18 mouse cellular contexts compared by ENCODE assay signal in the genomic region with DNA sequence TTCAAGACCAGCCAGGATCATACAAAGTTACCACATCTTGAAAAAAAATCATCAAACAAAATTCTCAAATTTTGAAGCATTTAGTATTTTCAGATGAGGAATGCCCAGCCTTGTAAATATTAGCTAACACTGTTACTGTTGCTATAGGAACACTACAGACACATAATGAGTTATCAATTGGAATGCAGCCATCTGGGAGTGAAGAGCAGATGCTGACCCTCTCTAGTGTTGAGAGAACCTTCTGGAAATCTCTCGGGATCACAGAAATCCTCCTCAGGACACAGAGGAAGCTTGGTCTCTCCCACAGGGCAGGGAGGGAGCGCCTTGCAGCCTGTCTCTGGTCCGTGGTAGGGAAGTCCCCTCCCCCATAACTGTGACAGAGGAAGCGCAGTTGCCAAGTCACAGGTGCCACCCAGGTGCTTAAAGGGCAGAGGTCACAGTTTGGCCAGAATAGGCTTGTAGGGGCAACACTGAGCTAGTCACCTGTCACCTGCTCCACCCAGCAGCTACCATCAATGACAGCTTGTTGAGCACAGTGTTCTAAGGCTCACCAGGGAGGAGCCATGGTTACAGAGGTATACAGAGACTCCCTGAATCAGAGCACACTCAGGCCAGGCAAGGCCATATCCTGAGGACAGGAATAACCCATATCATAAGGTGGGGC. TPM values are rescaled to one million over a fixed set of nuclear protein-coding genes. Genes with fewer than 3 reads are reported as not detected.
A peak's percentile ranks its signal among the peaks of the same experiment; 100 is the strongest.
DNase-seq lines count a peak whose midpoint lies in the region; ATAC-seq and TF ChIP-seq lines count a peak whose summit lies in the region.
"Had no signal": no experiment of that assay in that cellular context is flagged by ENCODE, and none has a peak within 500 bp of the region (broad histone marks: within the 10 kb centered on the region; RNA-seq: fewer than 3 reads in every experiment).

No protein-coding gene starts in this region.

- H3K36me3 ChIP-seq in heart, postnatal 0 days (replicated peaks; ENCODE audit: control insufficient read depth, insufficient read depth, low read length) = peaks cover 13% of the 10 kb centered on the region
- peaks cover 6% of the 10 kb centered on the region for H3K36me3 ChIP-seq in heart, embryonic 11.5 days (ENCODE audit: control insufficient read depth, insufficient read depth, low read length)
- H3K36me3 ChIP-seq in midbrain, embryonic 11.5 days (ENCODE audit: control insufficient read depth, insufficient read depth, low read length) = no peaks in the 10 kb centered on the region; the same call in 1 of the 2 replicates
- H3K36me3 ChIP-seq in midbrain, embryonic 16.5 days (ENCODE audit: control insufficient read depth, insufficient read depth, low read length) = 0 out of 2 replicates have a peak, but pooled peaks cover 2% of the 10 kb centered on the region

- H3K4me3 ChIP-seq in heart, postnatal 0 days (ENCODE audit: low read depth, low read length) = no peak overlapping the region
- no peak overlapping the region for H3K4me3 ChIP-seq in heart, embryonic 11.5 days (ENCODE audit: low read depth, low read length)
- no peak overlapping the region for H3K4me3 ChIP-seq in midbrain, embryonic 11.5 days (ENCODE audit: low read depth, low read length)
- no peak overlapping the region for H3K4me3 ChIP-seq in midbrain, embryonic 16.5 days (ENCODE audit: low read depth, low read length)
- H3K4me3 ChIP-seq: heart, embryonic 12.5 days; hindbrain, embryonic 15.5 days; liver, embryonic 15.5 days; neural tube, embryonic 13.5 days had no signal

- no peaks in the 10 kb centered on the region for H3K9me3 ChIP-seq in heart, postnatal 0 days (replicated peaks; ENCODE audit: control insufficient read depth, low read length)
- H3K9me3 ChIP-seq in heart, embryonic 11.5 days (replicated peaks; ENCODE audit: control insufficient read depth, low read length) = no peaks in the 10 kb centered on the region
- H3K9me3 ChIP-seq in midbrain, embryonic 11.5 days (ENCODE audit: control insufficient read depth, low read length) = no peaks in the 10 kb centered on the region
- H3K9me3 ChIP-seq in midbrain, embryonic 16.5 days (replicated peaks; ENCODE audit: control insufficient read depth, low read length, poor library complexity, severe bottlenecking) = no peaks in the 10 kb centered on the region
- H3K9me3 ChIP-seq: heart, embryonic 12.5 days; hindbrain, embryonic 15.5 days; liver, embryonic 15.5 days; neural tube, embryonic 13.5 days had no signal

- TF ChIP-seq EP300 in heart, postnatal 0 days (IDR thresholded peaks at IDR 0.05; ENCODE audit: low read depth) = no peak

- no peak overlapping the region for H3K27ac ChIP-seq in heart, postnatal 0 days (ENCODE audit: low read depth)
- no peak overlapping the region for H3K27ac ChIP-seq in heart, embryonic 11.5 days (ENCODE audit: low read depth, low read length)
- no peak overlapping the region for H3K27ac ChIP-seq in midbrain, embryonic 11.5 days (ENCODE audit: low read depth, low read length)
- H3K27ac ChIP-seq in midbrain, embryonic 16.5 days (ENCODE audit: low read length) = no peak overlapping the region
- H3K27ac ChIP-seq: hindbrain, embryonic 15.5 days; neural tube, embryonic 13.5 days had no signal

- no peak for DNase-seq in heart, postnatal 0 days (ENCODE audit: low spot score)
- peak; percentile 72 for DNase-seq in midbrain, embryonic 11.5 days (ENCODE audit: low spot score, missing footprints)
- DNase-seq in CD4-positive helper T cell, adult 2 months (ENCODE audit: low read depth, low spot score) = peak; percentile 59
- DNase-seq in right cerebral cortex, postnatal 10 days (ENCODE audit: low spot score in 2 of 2) = no peak
- DNase-seq in right cerebral cortex, adult 18-20 months = no peak
- DNase-seq: cerebellum, adult 11-12 months; heart, postnatal 36 days; kidney, adult 9 months; kidney, postnatal 4 days; left cerebral cortex, postnatal 4 days had no signal

- ATAC-seq in heart, postnatal 0 days (ENCODE audit: insufficient read depth, low read depth) = peak; percentile 30
- ATAC-seq in heart, embryonic 11.5 days (replicated peaks; ENCODE audit: insufficient number of reproducible peaks, low FRiP score, low TSS enrichment) = no peak; the same call in 1 of the 2 replicates
- no peak for ATAC-seq in midbrain, embryonic 11.5 days (ENCODE audit: low FRiP score)
- ATAC-seq in midbrain, embryonic 16.5 days = no peak
- ATAC-seq in megakaryocyte, adult 5-6 weeks (ENCODE audit: poor library complexity, severe bottlenecking) = peak; percentile 60
- ATAC-seq: forebrain, embryonic 16.5 days had no signal

- no peak overlapping the region for H3K9ac ChIP-seq in heart, postnatal 0 days (replicated peaks; ENCODE audit: low read depth, low read length)
- H3K9ac ChIP-seq in heart, embryonic 11.5 days (ENCODE audit: low read depth, low read length) = no peak overlapping the region
- H3K9ac ChIP-seq in midbrain, embryonic 11.5 days (ENCODE audit: low read length) = no peak overlapping the region
- no peak overlapping the region for H3K9ac ChIP-seq in midbrain, embryonic 16.5 days (ENCODE audit: low read depth, low read length)
- H3K9ac ChIP-seq: heart, embryonic 12.5 days; hindbrain, embryonic 15.5 days; liver, embryonic 15.5 days; neural tube, embryonic 13.5 days had no signal

- H3K27me3 ChIP-seq in heart, postnatal 0 days (ENCODE audit: control insufficient read depth, insufficient read depth, low read length) = no peaks in the 10 kb centered on the region
- no peaks in the 10 kb centered on the region for H3K27me3 ChIP-seq in heart, embryonic 11.5 days (ENCODE audit: control insufficient read depth, insufficient read depth, low read length)
- H3K27me3 ChIP-seq in midbrain, embryonic 11.5 days (ENCODE audit: control insufficient read depth, insufficient read depth, low read length) = no peaks in the 10 kb centered on the region
- H3K27me3 ChIP-seq in midbrain, embryonic 16.5 days (ENCODE audit: control insufficient read depth, insufficient read depth, low read depth, low read length) = no peaks in the 10 kb centered on the region
- H3K27me3 ChIP-seq: heart, embryonic 12.5 days; hindbrain, embryonic 15.5 days; liver, embryonic 15.5 days; neural tube, embryonic 13.5 days had no signal

- peaks cover 8% of the 10 kb centered on the region; the same call in 1 of the 2 replicates for H3K4me1 ChIP-seq in heart, postnatal 0 days (ENCODE audit: control insufficient read depth, insufficient read depth)
- peaks cover 10% of the 10 kb centered on the region; the same call in 1 of the 2 replicates for H3K4me1 ChIP-seq in heart, embryonic 11.5 days (ENCODE audit: control insufficient read depth, insufficient read depth, low read length)
- H3K4me1 ChIP-seq in midbrain, embryonic 11.5 days (ENCODE audit: control insufficient read depth, insufficient read depth, low read length) = no peaks in the 10 kb centered on the region
- H3K4me1 ChIP-seq in midbrain, embryonic 16.5 days (ENCODE audit: control insufficient read depth, insufficient read depth, low read length) = no peaks in the 10 kb centered on the region
- H3K4me1 ChIP-seq: hindbrain, embryonic 15.5 days; neural tube, embryonic 13.5 days had no signal

- WGBS in heart, postnatal 0 days = 34% methylated on average over 4 of the region's 4 CpGs
- 59% methylated on average over 4 of the region's 4 CpGs for WGBS in heart, embryonic 11.5 days (ENCODE audit: insufficient replicate concordance)
- 80% methylated on average over 4 of the region's 4 CpGs for WGBS in midbrain, embryonic 11.5 days
- 75% methylated on average over 4 of the region's 4 CpGs for WGBS in midbrain, embryonic 16.5 days

- H3K4me2 ChIP-seq in heart, postnatal 0 days (ENCODE audit: low read depth, low read length) = no peak overlapping the region
- no peak overlapping the region for H3K4me2 ChIP-seq in heart, embryonic 11.5 days
- H3K4me2 ChIP-seq in midbrain, embryonic 11.5 days = no peak overlapping the region
- no peak overlapping the region for H3K4me2 ChIP-seq in midbrain, embryonic 16.5 days (ENCODE audit: low read length)
- H3K4me2 ChIP-seq: heart, embryonic 12.5 days; hindbrain, embryonic 15.5 days; liver, embryonic 15.5 days; neural tube, embryonic 13.5 days had no signal

- no peak for TF ChIP-seq CTCF in heart, postnatal 0 days (IDR thresholded peaks at IDR 0.05; ENCODE audit: low read depth)

RNA-seq across cellular contexts. Expression of a gene that starts 17.6 kb away (rescaled TPM):
- 2.6 and 6.8 TPM in 2 replicates for total RNA-seq in heart, postnatal 0 days (2014; rRNA removed; ENCODE audit: low replicate concordance)
- 0.18 and 0.37 TPM in 2 replicates for polyA plus RNA-seq in heart, postnatal 0 days (2015; fragmentation: Nextera tagmentation; extraction: Ambion mirVana)
- polyA plus RNA-seq in heart, embryonic 11.5 days (2014; fragmentation: Nextera tagmentation; extraction: Ambion mirVana) = 1.7 and 3.0 TPM in 2 replicates
- 6.0 and 7.8 TPM in 2 replicates for polyA plus RNA-seq in midbrain, embryonic 11.5 days (2014; fragmentation: Nextera tagmentation; extraction: Ambion mirVana)
- polyA plus RNA-seq in midbrain, embryonic 16.5 days (2015; fragmentation: Nextera tagmentation; extraction: Ambion mirVana) = 1.1 and 1.2 TPM in 2 replicates
- 2.5 and 4.1 TPM in 2 replicates for total RNA-seq in megakaryocyte, adult 5-6 weeks (2015)
- total RNA-seq in megakaryocyte, adult 5-6 weeks (2017) = 1.2 and 4.0 TPM in 2 replicates

RNA-seq across cellular contexts. Expression of a gene that starts 30.3 kb away (rescaled TPM):
- total RNA-seq in heart, postnatal 0 days (2014; rRNA removed; ENCODE audit: low replicate concordance) = 11.4 and 21.8 TPM in 2 replicates
- 1.7 and 2.3 TPM in 2 replicates for polyA plus RNA-seq in heart, postnatal 0 days (2015; fragmentation: Nextera tagmentation; extraction: Ambion mirVana)
- polyA plus RNA-seq in heart, embryonic 11.5 days (2014; fragmentation: Nextera tagmentation; extraction: Ambion mirVana) = 1.5 and 2.5 TPM in 2 replicates
- 1.8 and 3.5 TPM in 2 replicates for polyA plus RNA-seq in midbrain, embryonic 11.5 days (2014; fragmentation: Nextera tagmentation; extraction: Ambion mirVana)
- polyA plus RNA-seq in midbrain, embryonic 16.5 days (2015; fragmentation: Nextera tagmentation; extraction: Ambion mirVana) = 3.5 and 4.7 TPM in 2 replicates
- 15.0 and 29.5 TPM in 2 replicates for total RNA-seq in megakaryocyte, adult 5-6 weeks (2015)
- total RNA-seq in megakaryocyte, adult 5-6 weeks (2017) = 9.3 and 12.2 TPM in 2 replicates

RNA-seq across cellular contexts. Expression of a gene that starts 35.4 kb away (rescaled TPM):
- total RNA-seq in heart, postnatal 0 days (2014; rRNA removed; ENCODE audit: low replicate concordance) = 8.9 and 17.2 TPM in 2 replicates
- 8.6 and 8.8 TPM in 2 replicates for polyA plus RNA-seq in heart, postnatal 0 days (2015; fragmentation: Nextera tagmentation; extraction: Ambion mirVana)
- 14.2 and 14.3 TPM in 2 replicates for polyA plus RNA-seq in heart, embryonic 11.5 days (2014; fragmentation: Nextera tagmentation; extraction: Ambion mirVana)
- polyA plus RNA-seq in midbrain, embryonic 11.5 days (2014; fragmentation: Nextera tagmentation; extraction: Ambion mirVana) = 24.2 and 28.6 TPM in 2 replicates
- 16.1 and 17.0 TPM in 2 replicates for polyA plus RNA-seq in midbrain, embryonic 16.5 days (2015; fragmentation: Nextera tagmentation; extraction: Ambion mirVana)
- 14.0 and 15.1 TPM in 2 replicates for total RNA-seq in megakaryocyte, adult 5-6 weeks (2015)
- 12.8 and 15.5 TPM in 2 replicates for total RNA-seq in megakaryocyte, adult 5-6 weeks (2017)

RNA-seq across cellular contexts. Expression of a gene that starts 45.1 kb away (rescaled TPM):
- total RNA-seq in heart, postnatal 0 days (2014; rRNA removed; ENCODE audit: low replicate concordance) = 8.2 and 9.4 TPM in 2 replicates
- polyA plus RNA-seq in heart, postnatal 0 days (2015; fragmentation: Nextera tagmentation; extraction: Ambion mirVana) = 3.5 and 3.6 TPM in 2 replicates
- polyA plus RNA-seq in heart, embryonic 11.5 days (2014; fragmentation: Nextera tagmentation; extraction: Ambion mirVana) = 5.0 and 6.0 TPM in 2 replicates
- polyA plus RNA-seq in midbrain, embryonic 11.5 days (2014; fragmentation: Nextera tagmentation; extraction: Ambion mirVana) = 6.8 and 7.8 TPM in 2 replicates
- 6.1 and 6.5 TPM in 2 replicates for polyA plus RNA-seq in midbrain, embryonic 16.5 days (2015; fragmentation: Nextera tagmentation; extraction: Ambion mirVana)
- 2.7 and 3.7 TPM in 2 replicates for total RNA-seq in megakaryocyte, adult 5-6 weeks (2015)
- total RNA-seq in megakaryocyte, adult 5-6 weeks (2017) = 32.6 and 40.2 TPM in 2 replicates

RNA-seq across cellular contexts. Expression of a gene that starts 52.8 kb away (rescaled TPM):
- total RNA-seq in heart, postnatal 0 days (2014; rRNA removed; ENCODE audit: low replicate concordance) = 8.7 and 13.7 TPM in 2 replicates
- polyA plus RNA-seq in heart, postnatal 0 days (2015; fragmentation: Nextera tagmentation; extraction: Ambion mirVana) = 12.9 and 13.5 TPM in 2 replicates
- 11.4 and 13.9 TPM in 2 replicates for polyA plus RNA-seq in heart, embryonic 11.5 days (2014; fragmentation: Nextera tagmentation; extraction: Ambion mirVana)
- polyA plus RNA-seq in midbrain, embryonic 11.5 days (2014; fragmentation: Nextera tagmentation; extraction: Ambion mirVana) = 9.6 and 12.4 TPM in 2 replicates
- 14.7 and 18.5 TPM in 2 replicates for polyA plus RNA-seq in midbrain, embryonic 16.5 days (2015; fragmentation: Nextera tagmentation; extraction: Ambion mirVana)
- total RNA-seq in megakaryocyte, adult 5-6 weeks (2015) = 7.5 and 7.8 TPM in 2 replicates
- 7.2 and 7.9 TPM in 2 replicates for total RNA-seq in megakaryocyte, adult 5-6 weeks (2017)

Comparison
In these comparisons a context has a peak if more than half of its experiments do, and no peak if none do; other contexts are left out.
1. ATAC-seq: peak in heart, postnatal 0 days (single experiment) and megakaryocyte, adult 5-6 weeks (single experiment); none in heart, embryonic 11.5 days (single experiment), midbrain, embryonic 11.5 days (single experiment) and midbrain, embryonic 16.5 days (single experiment).
2. DNase-seq: peak in midbrain, embryonic 11.5 days (single experiment) and CD4-positive helper T cell, adult 2 months (single experiment); none in heart, postnatal 0 days (single experiment), right cerebral cortex, postnatal 10 days (0 of 2) and right cerebral cortex, adult 18-20 months (single experiment).